Mouse (Mus musculus) hindbrain, embryonic 11.5 days (tissue): ENCODE measurements around the gene Mfng. TPM values are rescaled to one million over a fixed set of nuclear protein-coding genes. Genes with fewer than 3 reads are reported as not detected.

Experiments used
- ATAC-seq: fragments of 200-750 bp; cut with Nextera tagmentation; 2 replicates; pipeline ENCODE4 v1.8.0; 2017; ENCODE audit warnings: mild to moderate bottlenecking, moderate TSS enrichment, moderate library complexity; ENCODE audit not compliant: low FRiP score
- DNase-seq: peaks from one replicate; pipeline ENCODE4 v3.0.0-alpha.2; 2015; ENCODE audit warnings: low spot score
- H3K27ac ChIP-seq: fragments of 300-500 bp; sonication (generic); 2 replicates; pipeline ENCODE4 v1.5.1; 2014; ENCODE audit warnings: mild to moderate bottlenecking, low read depth, low read length
- H3K27me3 ChIP-seq: fragments of 300-500 bp; sonication (generic); 2 replicates; pipeline ENCODE4 v1.6.1; 2014; ENCODE audit warnings: mild to moderate bottlenecking, low read length, moderate library complexity, mixed read lengths; ENCODE audit not compliant: control insufficient read depth, insufficient read depth
- H3K36me3 ChIP-seq: fragments of 300-500 bp; sonication (generic); 2 replicates; pipeline ENCODE4 v1.6.1; 2014; ENCODE audit warnings: mild to moderate bottlenecking, low read length, moderate library complexity, mixed read lengths; ENCODE audit not compliant: control insufficient read depth, insufficient read depth
- H3K4me1 ChIP-seq: fragments of 300-500 bp; sonication (generic); replicated peaks from 2 replicates; pipeline ENCODE4 v1.6.1; 2014; ENCODE audit warnings: low read length, mixed read lengths; ENCODE audit not compliant: control insufficient read depth, insufficient read depth
- H3K4me2 ChIP-seq: fragments of 300-500 bp; sonication (generic); replicated peaks from 2 replicates; pipeline ENCODE4 v1.6.1; 2014; ENCODE audit warnings: mild to moderate bottlenecking, low read depth, low read length
- H3K4me3 ChIP-seq: fragments of 300-500 bp; sonication (generic); 2 replicates; pipeline ENCODE4 v1.5.1; 2014; ENCODE audit warnings: low read depth, low read length
- H3K9ac ChIP-seq: fragments of 300-500 bp; sonication (generic); 2 replicates; pipeline ENCODE4 v1.6.1; 2014; ENCODE audit warnings: low read depth, low read length
- H3K9me3 ChIP-seq: fragments of 300-500 bp; sonication (generic); 2 replicates; pipeline ENCODE4 v1.6.1; 2016; ENCODE audit warnings: low read length; ENCODE audit not compliant: control insufficient read depth
- WGBS: fragments of 180-500 bp; shearing (Covaris S2); extraction: QIAGEN DNeasy Blood & Tissue Kit; methylation state at CpG from one replicate; pipeline ENCODE4 v1.1.7; 2014; 5-methylcytosine and 5-hydroxymethylcytosine counted together
- polyA plus RNA-seq: library from polyadenylated mRNA; unstranded; fragments of >200 nt; fragmentation: Nextera tagmentation; extraction: Ambion mirVana; gene quantifications from 2 replicates; pipeline ENCODE4 v1.2.1, GENCODE M21; 2014

The Mfng gene
- polyA plus RNA-seq, 1 experiment from 2014 or later = 34.7 TPM

GRCm38 (mm10) chr15:78761112-78761511, 12.2 kb downstream of the Mfng start:
- ATAC-seq = no peak
- no peak for DNase-seq
- 85% methylated on average over 13 of the region's 13 CpGs for WGBS
- H3K27me3 ChIP-seq = no peaks in the 10 kb centered on the region
- peaks cover 4% of the 10 kb centered on the region; the same call in 1 of the 2 replicates for H3K36me3 ChIP-seq
- no peak overlapping the region for H3K4me2 ChIP-seq
- no peak overlapping the region for H3K27ac ChIP-seq
- H3K4me1 ChIP-seq = peaks cover 2% of the 10 kb centered on the region
- no peak overlapping the region for H3K4me3 ChIP-seq
- H3K9ac ChIP-seq = no peak overlapping the region
- H3K9me3 ChIP-seq = no peaks in the 10 kb centered on the region

GRCm38 (mm10) chr15:78758132-78758531, 15.1 kb downstream of the Mfng start:
- Histone ChIP-seq H3K27me3 (no peaks in the 10 kb centered on the region), H3K4me3 (no peak overlapping the region), H3K9ac (no peak overlapping the region), H3K4me1 (peaks cover 2% of the 10 kb centered on the region; the same call in 1 of the 2 replicates), H3K4me2 (no peak overlapping the region), H3K27ac (no peak overlapping the region), H3K36me3 (no peaks in the 10 kb centered on the region), H3K9me3 (no peaks in the 10 kb centered on the region)
- DNase-seq (no peak), ATAC-seq (no peak)
- 93% methylated on average over 6 of the region's 6 CpGs for WGBS

DNA sequence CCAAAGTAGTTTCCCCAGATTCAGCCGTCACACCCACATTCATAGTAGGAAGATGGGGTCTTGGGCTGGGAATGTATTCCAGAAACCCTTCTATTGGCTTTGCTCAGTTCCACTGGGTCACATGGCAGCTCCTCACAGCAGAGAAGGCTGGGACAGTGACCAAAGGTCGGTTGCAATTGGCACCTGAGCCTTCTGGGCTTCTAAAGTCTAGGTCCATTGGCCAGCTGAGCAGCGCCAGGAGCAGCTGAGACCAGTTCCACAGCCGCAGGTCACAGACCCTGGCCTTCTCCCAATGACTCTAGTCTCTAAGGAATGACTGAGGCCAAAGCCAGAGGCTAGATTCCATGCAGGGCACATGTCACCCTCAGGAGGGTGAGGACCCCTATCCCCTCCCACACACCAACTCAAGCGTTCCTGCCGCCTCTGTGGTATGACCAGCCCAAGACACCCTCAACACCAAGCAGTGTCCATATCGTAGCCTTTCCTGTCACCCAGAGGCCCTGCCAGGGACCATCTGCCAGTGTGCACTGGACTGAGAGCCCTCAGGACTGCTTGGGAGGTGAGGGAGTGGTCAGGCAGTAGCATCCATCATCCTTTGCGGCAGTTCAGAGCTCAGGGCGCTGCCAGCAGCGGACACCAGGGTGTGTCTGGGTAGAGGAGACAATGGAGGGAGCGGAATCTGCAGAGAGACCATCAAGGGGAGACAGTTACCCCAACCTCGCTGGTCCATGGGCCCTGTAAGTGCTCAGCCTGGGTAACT, 17.1 kb downstream of the Mfng start:
- H3K4me2 ChIP-seq = no peak overlapping the region
- no peaks in the 10 kb centered on the region for H3K36me3 ChIP-seq
- ATAC-seq (no peak), DNase-seq (no peak)
- H3K4me3 ChIP-seq = no peak overlapping the region
- no peak overlapping the region for H3K9ac ChIP-seq
- WGBS = 77% methylated on average over 12 of the region's 12 CpGs
- no peaks in the 10 kb centered on the region for H3K27me3 ChIP-seq
- no peaks in the 10 kb centered on the region for H3K9me3 ChIP-seq
- peak overlapping the region; percentile 20; the same call in 1 of the 2 replicates for H3K27ac ChIP-seq
- no peaks in the 10 kb centered on the region; the same call in 1 of the 2 replicates for H3K4me1 ChIP-seq

GRCm38 (mm10) chr15:78755226-78755625, 18.0 kb downstream of the Mfng start:
- H3K4me2 ChIP-seq = no peak overlapping the region
- H3K27me3 ChIP-seq = no peaks in the 10 kb centered on the region
- no peaks in the 10 kb centered on the region for H3K36me3 ChIP-seq
- DNase-seq (no peak), ATAC-seq (no peak)
- whole genome bisulfite sequencing = 64% methylated on average over 3 of the region's 3 CpGs
- no peak overlapping the region for H3K9ac ChIP-seq
- no peaks in the 10 kb centered on the region for H3K9me3 ChIP-seq
- no peak overlapping the region for H3K4me3 ChIP-seq
- no peaks in the 10 kb centered on the region; the same call in 1 of the 2 replicates for H3K4me1 ChIP-seq
- H3K27ac ChIP-seq = 0 out of 2 replicates have a peak overlapping the region, but pooled peaks have one; percentile 42

DNA sequence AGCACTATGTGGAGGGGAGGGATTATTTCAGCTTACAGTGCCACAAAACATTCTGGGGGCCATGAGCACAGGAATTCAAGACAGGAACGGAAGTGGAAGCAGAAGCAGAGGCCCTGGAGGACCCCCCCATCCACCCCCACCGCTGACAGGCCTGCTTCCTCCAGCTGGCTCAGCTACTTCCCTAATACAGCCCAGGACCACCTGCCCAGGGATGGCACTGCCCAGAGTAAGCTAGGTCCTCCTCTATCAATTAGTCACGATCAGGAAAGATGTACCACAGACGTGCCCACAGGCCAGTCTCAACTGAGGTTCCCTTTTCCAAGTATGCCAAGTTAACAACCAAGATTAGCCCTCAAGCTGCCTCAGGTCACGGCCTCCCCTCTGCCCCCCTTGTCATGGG, 19.1 kb downstream of the Mfng start:
- Histone ChIP-seq H3K4me1 (no peaks in the 10 kb centered on the region; the same call in 1 of the 2 replicates), H3K9ac (no peak overlapping the region), H3K4me2 (no peak overlapping the region), H3K4me3 (no peak overlapping the region), H3K9me3 (no peaks in the 10 kb centered on the region), H3K36me3 (no peaks in the 10 kb centered on the region), H3K27me3 (no peaks in the 10 kb centered on the region), H3K27ac (0 out of 2 replicates have a peak overlapping the region, but pooled peaks have one; percentile 24)
- ATAC-seq (no peak), DNase-seq (no peak)
- WGBS = 78% methylated on average over 5 of the region's 5 CpGs

- Histone ChIP-seq H3K4me2 (no peak overlapping the region), H3K36me3 (no peaks in the 10 kb centered on the region), H3K9me3 (no peaks in the 10 kb centered on the region), H3K9ac (no peak overlapping the region), H3K27me3 (no peaks in the 10 kb centered on the region), H3K4me1 (no peaks in the 10 kb centered on the region; the same call in 1 of the 2 replicates), H3K4me3 (no peak overlapping the region), H3K27ac (no peak overlapping the region)
- ATAC-seq (no peak), DNase-seq (no peak)
Observed at GRCm38 (mm10) chr15:78752991-78753390, 20.3 kb downstream of the Mfng start.

DNA sequence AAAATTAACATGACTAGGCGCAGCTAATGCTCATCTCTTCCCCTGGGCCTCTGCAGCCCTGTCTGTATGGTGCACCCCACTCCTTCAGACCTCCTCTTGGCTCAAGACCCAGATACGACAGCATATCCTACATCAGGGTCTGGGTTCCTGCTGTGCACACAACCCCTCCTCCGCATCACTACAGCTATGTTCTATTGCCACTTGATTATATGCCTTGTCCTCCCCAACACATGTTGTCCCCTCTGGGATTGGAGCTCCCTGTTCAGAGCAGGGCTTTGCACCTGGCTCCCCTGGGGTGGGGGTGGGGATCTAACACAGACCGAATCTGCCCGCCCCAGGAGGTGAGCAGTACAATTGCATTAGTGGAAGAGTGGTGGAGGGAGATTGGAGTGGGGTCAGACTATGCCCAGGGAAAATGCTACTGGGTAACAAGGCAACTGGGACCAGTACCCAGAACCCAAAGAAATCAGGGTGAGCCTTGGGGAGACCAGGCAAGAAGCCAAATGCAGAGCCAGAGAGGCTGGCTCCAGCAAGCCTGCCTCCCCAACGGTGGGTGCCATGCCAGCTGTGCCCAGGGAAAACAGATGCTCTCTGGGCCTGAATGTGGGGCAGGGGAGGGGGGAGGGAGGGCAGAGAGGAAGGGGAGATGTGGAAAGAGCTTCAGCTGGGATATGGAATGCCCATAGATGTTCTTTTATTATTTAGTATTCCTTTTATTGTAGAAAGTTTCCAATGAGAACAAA, 22.5 kb downstream of the Mfng start:
- ATAC-seq (no peak), DNase-seq (no peak)
- Histone ChIP-seq H3K4me3 (no peak overlapping the region), H3K9me3 (no peaks in the 10 kb centered on the region), H3K4me2 (no peak overlapping the region), H3K9ac (no peak overlapping the region), H3K36me3 (no peaks in the 10 kb centered on the region), H3K27me3 (no peaks in the 10 kb centered on the region), H3K27ac (no peak overlapping the region), H3K4me1 (no peaks in the 10 kb centered on the region; the same call in 1 of the 2 replicates)
- 59% methylated on average over 6 of the region's 6 CpGs for WGBS

GRCm38 (mm10) chr15:78749855-78750254, 23.4 kb downstream of the Mfng start:
- Histone ChIP-seq H3K4me2 (no peak overlapping the region), H3K27ac (no peak overlapping the region), H3K9ac (no peak overlapping the region), H3K4me1 (no peaks in the 10 kb centered on the region; the same call in 1 of the 2 replicates), H3K27me3 (no peaks in the 10 kb centered on the region), H3K36me3 (no peaks in the 10 kb centered on the region), H3K9me3 (no peaks in the 10 kb centered on the region), H3K4me3 (no peak overlapping the region)
- DNase-seq = no peak
- 54% methylated on average over 5 of the region's 5 CpGs for WGBS
- ATAC-seq = 0 out of 2 replicates have a peak, but pooled peaks have one; percentile 17
